Mouse (Mus musculus) ES-Bruce4 (cell line): ENCODE measurements around the gene Sgsm3.

Source experiments
- CTCF ChIP-seq: IDR thresholded peaks from one replicate; pipeline ENCODE4 v1.8.1; 2011; ENCODE audit warnings: low read depth, low read length
- EP300 ChIP-seq: IDR thresholded peaks from 2 replicates; pipeline ENCODE4 v1.6.1; 2011; ENCODE audit warnings: low read depth, low read length; ENCODE audit not compliant: insufficient read depth
- POLR2A ChIP-seq: IDR thresholded peaks from one replicate; pipeline ENCODE4 v1.8.1; 2011; ENCODE audit warnings: low read length; ENCODE audit not compliant: insufficient read depth

GRCm38 (mm10) chr15:81046061-81046460 is 68.5 kb downstream of the Sgsm3 start:
- TF ChIP-seq CTCF = no peak
- no peak for TF ChIP-seq EP300
- no peak for TF ChIP-seq POLR2A
